Mouse (Mus musculus) layer of hippocampus, adult 11-12 months (tissue): ENCODE data around the gene Snf8.
A peak's percentile ranks its signal among the peaks of the same experiment; 100 is the strongest.

Experiments
- DNase-seq: peaks from one replicate; pipeline ENCODE4 v3.0.0; 2022; ENCODE audit warnings: low spot score

Gene Snf8

GRCm38 (mm10) chr11:96034596-96035052, at the start of gene Snf8:
Gene Snf8, plus strand, starts transcription at chr11:96034885.
- DNase-seq: peak; percentile 96

DNA sequence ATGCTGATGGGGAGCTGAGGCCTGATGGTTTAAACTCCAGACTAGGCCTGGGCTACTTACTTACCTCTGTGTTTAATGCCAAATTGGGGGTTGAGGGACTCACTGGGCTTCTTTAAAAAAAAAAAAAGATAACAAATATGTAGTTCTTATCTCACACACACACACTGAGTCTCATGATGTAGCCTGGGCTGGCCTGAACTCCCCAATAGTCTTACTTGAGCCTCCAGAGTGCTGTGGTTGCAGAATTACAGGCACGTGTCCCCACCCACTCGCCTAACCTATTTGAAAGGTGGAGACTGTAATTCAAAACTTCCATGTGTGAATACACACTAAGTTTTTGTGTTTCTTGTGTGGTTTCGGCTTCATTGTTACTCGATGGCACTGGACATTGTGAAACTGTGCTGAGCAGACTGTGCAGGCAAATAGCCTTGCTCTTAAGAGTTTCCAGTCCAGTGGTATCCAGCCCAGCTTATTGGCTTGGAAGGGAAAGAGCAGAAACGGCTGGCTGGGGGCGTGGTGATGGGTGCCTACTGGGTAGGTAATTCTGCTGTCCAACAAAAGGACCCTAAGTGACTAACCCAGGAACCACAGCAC, 46.7 kb upstream of the Snf8 start:
- DNase-seq: no peak

DNA sequence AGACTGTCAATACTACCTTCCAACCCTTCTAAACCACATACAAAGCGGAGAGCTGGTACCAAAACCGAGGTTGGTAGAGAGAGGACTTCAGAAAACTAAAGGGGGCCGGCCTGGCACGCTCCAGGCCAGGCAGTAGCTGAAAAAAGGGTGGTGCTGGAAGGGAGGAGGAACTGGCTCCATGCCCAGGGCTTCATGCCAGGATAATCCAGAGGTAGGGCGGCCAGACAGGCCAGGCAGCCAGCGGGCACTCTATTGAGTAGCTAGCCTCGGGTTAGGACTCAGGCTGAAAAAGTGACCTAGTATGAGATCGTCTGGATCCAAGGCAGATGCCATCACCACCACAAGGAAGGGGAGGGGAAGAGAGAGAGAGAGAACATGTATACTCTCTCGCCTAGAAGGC, 46.2 kb upstream of the Snf8 start:
- DNase-seq: no peak

- no peak for DNase-seq
Measured at GRCm38 (mm10) chr11:95989864-95990263, 44.8 kb upstream of the Snf8 start.

GRCm38 (mm10) chr11:95990431-95990830, 44.3 kb upstream of the Snf8 start:
- DNase-seq: no peak

- DNase-seq: no peak
Measured at GRCm38 (mm10) chr11:95990886-95991708, 43.6 kb upstream of the Snf8 start.

- no peak for DNase-seq
Measured at GRCm38 (mm10) chr11:95994151-95994550, 40.5 kb upstream of the Snf8 start.

DNA sequence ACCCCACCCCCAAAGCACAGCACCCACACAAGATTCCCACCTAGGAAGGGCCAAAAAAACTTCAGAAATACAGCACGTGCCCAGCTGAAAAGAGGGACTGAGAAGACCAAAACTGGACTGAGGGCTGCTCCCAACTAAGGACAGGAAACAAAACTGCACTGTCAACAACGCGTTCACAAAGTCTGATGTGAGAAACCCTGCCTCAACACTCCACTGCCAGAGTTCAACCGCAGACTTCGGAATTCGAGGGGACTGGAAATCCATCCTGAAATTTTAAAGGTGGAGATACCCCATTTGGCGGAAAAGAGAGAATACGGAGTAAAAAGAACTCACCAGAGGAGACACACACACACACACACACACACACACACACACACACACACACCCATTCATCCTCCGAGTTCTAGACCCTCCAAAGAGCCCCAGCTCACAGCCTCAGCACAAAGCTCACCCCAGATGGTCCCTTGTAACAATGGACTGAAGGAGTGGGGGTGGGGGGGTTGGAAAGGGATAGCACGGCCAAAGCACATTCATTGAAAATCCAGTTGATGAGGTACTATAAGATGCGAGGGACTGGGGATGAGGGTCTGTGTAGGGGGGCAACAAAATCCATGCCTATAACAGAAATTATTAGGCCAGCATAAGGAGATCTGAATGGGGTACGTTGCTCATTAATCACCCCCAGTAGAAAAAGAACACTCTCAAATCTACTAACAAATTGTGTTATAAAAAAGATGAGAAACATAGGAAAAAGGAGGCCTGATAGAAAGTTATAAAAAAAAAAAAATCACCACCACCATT, 31.4 kb upstream of the Snf8 start:
- no peak for DNase-seq

DNA sequence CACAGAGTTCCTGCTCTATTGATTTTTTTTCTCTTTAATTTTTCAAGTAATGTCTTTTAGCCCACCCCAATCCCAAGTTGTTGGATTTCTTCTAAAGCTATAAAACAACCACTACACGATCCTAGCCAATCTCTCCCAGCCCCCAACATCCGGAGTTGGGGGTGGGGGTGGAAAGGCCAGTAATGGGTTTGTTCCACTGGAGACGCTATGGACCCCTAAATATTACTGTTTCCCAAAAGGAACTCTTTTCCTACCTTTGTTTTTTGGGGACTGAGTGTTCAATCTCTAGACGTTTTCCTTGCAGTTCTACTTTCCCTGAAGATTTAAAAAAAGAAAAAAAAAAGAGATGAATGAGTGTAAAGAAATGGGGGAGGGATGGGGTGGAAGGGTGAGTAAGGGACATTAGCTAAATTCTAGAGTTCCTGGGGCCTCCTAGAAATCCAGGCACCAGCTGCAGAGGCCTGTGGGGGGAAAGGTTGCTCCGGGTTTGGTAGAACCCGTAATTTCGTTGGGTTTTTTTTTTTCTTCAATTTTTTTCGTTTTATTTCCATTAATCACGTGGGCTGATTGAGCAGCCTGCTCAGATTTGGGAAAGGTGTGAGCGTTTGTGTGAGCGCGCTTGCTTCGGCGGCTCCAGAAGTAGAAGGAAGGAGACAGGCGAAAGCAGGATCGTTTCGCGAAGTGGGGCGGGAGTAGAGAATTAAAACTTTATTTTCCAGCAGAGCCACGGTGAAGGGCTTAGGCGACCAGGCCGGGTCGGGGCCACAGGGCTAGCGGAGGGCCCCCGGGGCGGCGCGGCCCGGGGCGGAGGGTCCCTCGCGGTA, 30.5 kb upstream of the Snf8 start:
- DNase-seq: no peak

- no peak for DNase-seq
Measured at GRCm38 (mm10) chr11:96004793-96005402, 29.8 kb upstream of the Snf8 start.

DNA sequence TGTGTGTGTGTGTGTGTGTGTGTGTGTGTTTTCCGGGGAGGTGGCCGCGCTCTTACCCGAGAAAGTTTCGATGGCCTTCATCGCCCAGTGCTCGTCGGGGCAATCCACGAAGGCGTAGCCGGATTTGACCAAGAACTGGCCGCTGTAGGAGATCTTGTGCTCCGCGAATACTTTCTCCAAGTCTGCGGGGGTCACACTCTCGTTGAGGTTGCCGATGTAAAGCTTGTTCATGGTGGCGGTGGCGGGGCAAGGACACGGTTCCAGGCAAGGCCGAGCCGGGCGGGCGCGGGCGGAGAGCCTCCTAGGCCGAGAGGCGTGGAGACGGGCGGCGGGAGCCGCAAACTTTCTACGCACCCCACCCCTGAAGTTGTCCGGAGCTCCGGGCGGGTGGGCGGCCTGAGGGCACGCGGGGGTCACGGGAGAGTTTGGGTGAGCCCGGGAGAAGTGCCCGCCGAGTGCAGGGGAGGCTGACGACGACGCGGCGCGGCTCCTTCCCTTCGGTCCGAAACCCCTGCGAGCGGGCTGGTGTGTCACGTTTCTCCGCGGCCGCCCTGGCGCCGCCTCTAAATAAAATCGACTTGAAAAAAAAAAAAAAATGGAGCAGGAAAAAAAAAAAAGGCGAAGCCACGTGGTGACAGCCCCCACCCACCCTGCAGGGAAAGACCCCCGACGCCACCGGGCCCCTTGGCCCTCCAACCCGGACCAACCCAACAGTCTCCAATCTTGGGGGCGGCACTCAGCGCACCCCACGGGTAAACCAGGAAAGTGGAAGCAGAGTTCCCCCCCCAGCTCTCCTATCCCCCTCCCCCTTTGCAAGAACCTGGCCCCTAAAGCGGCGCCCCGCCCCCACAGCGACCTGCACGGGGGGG, 29.0 kb upstream of the Snf8 start, which contains the start of gene Igf2bp1:
TSS of gene Igf2bp1 (minus strand) at position 538 of the 869 bp plus-strand sequence.
- DNase-seq: no peak

GRCm38 (mm10) chr11:96006367-96006851, 28.3 kb upstream of the Snf8 start:
- no peak for DNase-seq

DNA sequence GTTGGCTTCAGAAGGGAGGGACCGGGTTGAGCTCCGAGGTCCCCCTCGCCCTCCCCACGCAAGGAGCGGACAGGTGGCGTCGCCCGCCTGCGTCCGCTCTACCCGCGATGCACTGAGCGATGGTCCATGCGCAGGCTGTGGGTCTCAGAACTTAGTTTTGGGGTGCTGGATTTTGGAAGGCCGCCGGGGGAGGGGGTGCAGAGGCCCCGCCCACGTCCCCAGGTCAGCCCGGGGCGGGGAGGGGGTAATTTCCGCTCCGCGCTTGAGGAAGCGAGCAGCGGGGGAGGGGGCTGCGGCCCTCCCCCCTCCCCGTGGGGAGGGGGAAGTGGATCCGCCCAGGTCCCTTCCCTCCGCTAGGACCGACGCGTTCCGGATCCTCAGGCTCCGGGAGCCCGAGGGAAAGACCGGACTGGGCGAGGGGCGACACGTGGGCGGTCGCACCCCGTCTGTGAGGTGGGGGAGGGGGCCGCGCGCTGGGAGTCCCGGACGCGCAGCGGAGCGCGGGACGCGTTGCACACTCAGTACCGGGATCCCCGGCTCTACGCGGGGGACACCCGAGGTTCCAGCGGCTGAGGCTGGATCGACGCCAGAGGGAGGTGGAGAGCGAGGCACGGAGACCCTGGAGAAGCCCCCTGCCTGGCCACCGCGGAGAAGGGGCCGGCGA, 27.7 kb upstream of the Snf8 start:
- DNase-seq: no peak

- no peak for DNase-seq
Measured at GRCm38 (mm10) chr11:96007516-96008235, 27.0 kb upstream of the Snf8 start.

GRCm38 (mm10) chr11:96008827-96009226, 25.9 kb upstream of the Snf8 start:
- DNase-seq: no peak

DNA sequence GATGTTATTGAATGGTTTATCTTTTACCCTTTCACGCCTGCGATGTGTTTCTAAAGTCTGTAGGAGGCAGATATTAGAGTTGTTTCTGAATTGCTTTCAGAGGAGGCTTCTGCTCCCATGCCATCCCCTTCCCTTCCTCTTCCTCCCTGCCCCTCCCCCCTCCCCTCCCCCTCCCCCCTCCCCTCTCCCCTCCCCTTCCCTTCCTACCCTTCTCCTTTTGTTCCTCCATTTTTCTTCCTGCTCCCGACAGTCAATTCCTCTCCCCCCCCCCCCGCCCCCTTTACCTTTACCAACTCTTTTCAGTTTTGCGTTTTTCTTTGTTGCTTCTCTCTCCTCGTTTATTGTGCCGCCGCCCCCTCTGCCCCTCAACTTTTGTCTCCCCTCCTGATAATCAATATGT, 22.7 kb upstream of the Snf8 start:
- DNase-seq: no peak

GRCm38 (mm10) chr11:96015421-96015820, 19.3 kb upstream of the Snf8 start:
- DNase-seq: no peak

DNA sequence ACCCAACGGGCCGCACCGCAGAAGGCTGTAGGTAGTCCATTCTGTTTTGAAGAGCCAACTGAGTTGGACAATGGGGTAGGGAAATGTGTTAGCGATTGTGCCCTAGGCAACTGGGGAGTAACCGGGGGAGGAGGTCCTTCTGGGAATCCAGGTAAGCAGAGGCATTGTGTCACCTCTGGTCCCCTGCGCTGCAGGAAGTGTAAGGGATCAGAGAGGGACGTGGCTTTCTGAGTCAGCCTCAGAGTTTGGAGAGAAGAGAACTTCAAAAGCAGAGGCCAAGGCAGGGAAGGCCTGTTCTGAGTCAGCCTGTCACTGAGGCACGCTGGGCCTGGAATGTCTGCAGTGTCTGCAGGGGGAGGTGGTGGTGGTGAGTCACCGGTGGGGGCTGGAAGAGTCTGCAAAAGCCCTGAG, 16.7 kb upstream of the Snf8 start:
- no peak for DNase-seq

DNA sequence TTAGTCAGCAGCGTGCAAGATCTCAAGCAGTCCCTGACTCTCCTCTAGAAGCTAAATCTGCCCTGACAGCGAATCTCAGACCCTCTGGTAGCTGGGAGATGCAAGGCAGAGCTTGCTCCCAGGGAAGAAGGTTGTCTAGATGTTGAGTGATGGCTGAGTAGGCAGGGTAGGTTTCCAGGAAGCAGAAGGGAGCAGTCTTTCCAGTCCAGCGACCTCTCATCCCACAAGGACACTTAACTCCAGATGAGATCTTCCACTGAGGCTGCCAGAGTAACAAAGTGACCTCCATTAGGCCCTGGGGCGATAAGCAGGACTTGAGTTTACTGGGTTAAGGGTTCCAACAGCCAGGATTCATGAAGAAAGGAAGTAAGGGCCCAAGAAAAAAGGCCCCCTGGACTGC, 14.1 kb upstream of the Snf8 start:
- no peak for DNase-seq
